Mouse (Mus musculus): ENCODE results near the gene Ckb. TPM values are rescaled to one million over a fixed set of nuclear protein-coding genes. Genes with fewer than 3 reads are reported as not detected.
"Not testable (repeated sequence)": the region's sequence is repeated elsewhere in the genome, so short reads cannot be mapped to it uniquely, and the experiment has no call there.

Ckb gene
- 927 and 953 TPM in 2 replicates for polyA plus RNA-seq (2015; fragmentation: Nextera tagmentation; extraction: Ambion mirVana)

- H3K9me3 ChIP-seq (ENCODE audit: control insufficient read depth, low read length), result no peaks in the 10 kb centered on the region
- H3K36me3 ChIP-seq (ENCODE audit: control insufficient read depth, insufficient read depth, low read length), result no peaks in the 10 kb centered on the region
- ATAC-seq, result peak; percentile 47
- H3K4me3 ChIP-seq (ENCODE audit: low read length), result peak within 1 kb of the TSS; percentile 62
- peak within 1 kb of the TSS; percentile 88 for H3K4me2 ChIP-seq (ENCODE audit: low read depth, low read length)
- peak within 1 kb of the TSS; percentile 53 for H3K27ac ChIP-seq (ENCODE audit: low read length)
- peaks cover 51% of the 10 kb centered on the region for H3K4me1 ChIP-seq (ENCODE audit: control insufficient read depth, insufficient read depth, low read length)
- H3K27me3 ChIP-seq (replicated peaks; ENCODE audit: control insufficient read depth, insufficient read depth, low read length), result no peaks in the 10 kb centered on the region
- WGBS, result under 1% methylated on average over 31 of the region's 31 CpGs
- H3K9ac ChIP-seq (ENCODE audit: low read depth, low read length), result peak within 1 kb of the TSS; percentile 78
These were observed at the start of gene Ckb for GRCm38 (mm10) chr12:111672176-111672575. TSS of gene Ckb (minus strand) at chr12:111672338.

GRCm38 (mm10) chr12:111720222-111720621, 48.1 kb upstream of the Ckb start:
- Histone ChIP-seq H3K9me3 (ENCODE audit: control insufficient read depth, low read length) (no peaks in the 10 kb centered on the region), H3K36me3 (ENCODE audit: control insufficient read depth, insufficient read depth, low read length) (no peaks in the 10 kb centered on the region), H3K4me3 (ENCODE audit: low read length) (no peak overlapping the region), H3K4me2 (ENCODE audit: low read depth, low read length) (no peak overlapping the region), H3K27me3 (replicated peaks; ENCODE audit: control insufficient read depth, insufficient read depth, low read length) (no peaks in the 10 kb centered on the region), H3K27ac (ENCODE audit: low read length) (no peak overlapping the region), H3K4me1 (ENCODE audit: control insufficient read depth, insufficient read depth, low read length) (no peaks in the 10 kb centered on the region), H3K9ac (ENCODE audit: low read depth, low read length) (no peak overlapping the region)
- 85% methylated on average over 4 of the region's 4 CpGs for WGBS
- no peak for ATAC-seq

- ATAC-seq, result no peak
- Histone ChIP-seq H3K9me3 (ENCODE audit: control insufficient read depth, low read length) (no peaks in the 10 kb centered on the region), H3K9ac (ENCODE audit: low read depth, low read length) (0 out of 2 replicates have a peak overlapping the region, but pooled peaks have one; percentile 24), H3K4me3 (ENCODE audit: low read length) (no peak overlapping the region), H3K4me1 (ENCODE audit: control insufficient read depth, insufficient read depth, low read length) (peaks cover 10% of the 10 kb centered on the region), H3K36me3 (ENCODE audit: control insufficient read depth, insufficient read depth, low read length) (no peaks in the 10 kb centered on the region), H3K27ac (ENCODE audit: low read length) (no peak overlapping the region), H3K4me2 (ENCODE audit: low read depth, low read length) (no peak overlapping the region), H3K27me3 (replicated peaks; ENCODE audit: control insufficient read depth, insufficient read depth, low read length) (no peaks in the 10 kb centered on the region)
- 64% methylated on average over 8 of the region's 8 CpGs for WGBS
These were observed 46.5 kb upstream of the Ckb start for GRCm38 (mm10) chr12:111718656-111719055.

- Histone ChIP-seq H3K36me3 (ENCODE audit: control insufficient read depth, insufficient read depth, low read length) (no peaks in the 10 kb centered on the region), H3K9me3 (ENCODE audit: control insufficient read depth, low read length) (no peaks in the 10 kb centered on the region), H3K4me3 (ENCODE audit: low read length) (no peak overlapping the region), H3K4me2 (ENCODE audit: low read depth, low read length) (no peak overlapping the region), H3K4me1 (ENCODE audit: control insufficient read depth, insufficient read depth, low read length) (peaks cover 16% of the 10 kb centered on the region), H3K27ac (ENCODE audit: low read length) (no peak overlapping the region), H3K9ac (ENCODE audit: low read depth, low read length) (no peak overlapping the region), H3K27me3 (replicated peaks; ENCODE audit: control insufficient read depth, insufficient read depth, low read length) (no peaks in the 10 kb centered on the region)
- 97% methylated on average over 7 of the region's 7 CpGs for WGBS
- ATAC-seq, result no peak
These were observed 44.4 kb upstream of the Ckb start for GRCm38 (mm10) chr12:111716505-111716904.

- not testable (repeated sequence) for H3K27me3 ChIP-seq (replicated peaks; ENCODE audit: control insufficient read depth, insufficient read depth, low read length); H3K9me3 ChIP-seq (ENCODE audit: control insufficient read depth, low read length); H3K27ac ChIP-seq (ENCODE audit: low read length); H3K9ac ChIP-seq (ENCODE audit: low read depth, low read length); H3K36me3 ChIP-seq (ENCODE audit: control insufficient read depth, insufficient read depth, low read length); ATAC-seq
- Histone ChIP-seq H3K4me2 (ENCODE audit: low read depth, low read length) (peak overlapping the region; percentile 74), H3K4me1 (ENCODE audit: control insufficient read depth, insufficient read depth, low read length) (peaks cover 19% of the 10 kb centered on the region), H3K4me3 (ENCODE audit: low read length) (peak overlapping the region; percentile 99)
- WGBS, result 69% methylated on average over 6 of the region's 6 CpGs
These were observed 41.7 kb upstream of the Ckb start for GRCm38 (mm10) chr12:111713880-111714279.

GRCm38 (mm10) chr12:111713004-111713651, 41.0 kb upstream of the Ckb start, which contains the start of the genes Bag5 and Apopt1:
TSS of gene Bag5 (minus strand) at chr12:111713257.
TSS of gene Apopt1 (plus strand) at chr12:111713261.
- under 1% methylated on average over 86 of the region's 86 CpGs for WGBS
- peaks cover 19% of the 10 kb centered on the region for H3K4me1 ChIP-seq (ENCODE audit: control insufficient read depth, insufficient read depth, low read length)
- peak within 1 kb of the TSS; percentile 80 for H3K27ac ChIP-seq (ENCODE audit: low read length)
- no peaks in the 10 kb centered on the region for H3K9me3 ChIP-seq (ENCODE audit: control insufficient read depth, low read length)
- peaks cover 10% of the 10 kb centered on the region for H3K36me3 ChIP-seq (ENCODE audit: control insufficient read depth, insufficient read depth, low read length)
- H3K27me3 ChIP-seq (replicated peaks; ENCODE audit: control insufficient read depth, insufficient read depth, low read length), result no peaks in the 10 kb centered on the region
- H3K9ac ChIP-seq (ENCODE audit: low read depth, low read length), result peak within 1 kb of the TSS; percentile 98
- peak within 1 kb of the TSS; percentile 99 for H3K4me3 ChIP-seq (ENCODE audit: low read length)
- peak within 1 kb of the TSS; percentile 74 for H3K4me2 ChIP-seq (ENCODE audit: low read depth, low read length)
- ATAC-seq, result peak; percentile 96

- H3K36me3 ChIP-seq (ENCODE audit: control insufficient read depth, insufficient read depth, low read length), result peaks cover 10% of the 10 kb centered on the region
- peaks cover 19% of the 10 kb centered on the region for H3K4me1 ChIP-seq (ENCODE audit: control insufficient read depth, insufficient read depth, low read length)
- H3K9ac ChIP-seq (ENCODE audit: low read depth, low read length), result peak overlapping the region; percentile 98
- peak overlapping the region; percentile 74 for H3K4me2 ChIP-seq (ENCODE audit: low read depth, low read length)
- H3K9me3 ChIP-seq (ENCODE audit: control insufficient read depth, low read length), result no peaks in the 10 kb centered on the region
- peak; percentile 34; the same call in 1 of the 2 replicates for ATAC-seq
- H3K4me3 ChIP-seq (ENCODE audit: low read length), result peak overlapping the region; percentile 99
- no peaks in the 10 kb centered on the region for H3K27me3 ChIP-seq (replicated peaks; ENCODE audit: control insufficient read depth, insufficient read depth, low read length)
- under 1% methylated on average over 31 of the region's 33 CpGs for WGBS
- peak overlapping the region; percentile 80 for H3K27ac ChIP-seq (ENCODE audit: low read length)
These were observed 40.3 kb upstream of the Ckb start for GRCm38 (mm10) chr12:111712476-111712875.

GRCm38 (mm10) chr12:111710091-111710490, 38.0 kb upstream of the Ckb start:
- Histone ChIP-seq H3K4me2 (ENCODE audit: low read depth, low read length) (no peak overlapping the region), H3K27ac (ENCODE audit: low read length) (no peak overlapping the region), H3K9ac (ENCODE audit: low read depth, low read length) (no peak overlapping the region), H3K9me3 (ENCODE audit: control insufficient read depth, low read length) (no peaks in the 10 kb centered on the region), H3K27me3 (replicated peaks; ENCODE audit: control insufficient read depth, insufficient read depth, low read length) (no peaks in the 10 kb centered on the region), H3K36me3 (ENCODE audit: control insufficient read depth, insufficient read depth, low read length) (peaks cover 10% of the 10 kb centered on the region), H3K4me1 (ENCODE audit: control insufficient read depth, insufficient read depth, low read length) (peaks cover 26% of the 10 kb centered on the region), H3K4me3 (ENCODE audit: low read length) (no peak overlapping the region)
- WGBS, result 86% methylated on average over 10 of the region's 10 CpGs
- ATAC-seq, result no peak

GRCm38 (mm10) chr12:111708181-111708580, 36.0 kb upstream of the Ckb start:
- Histone ChIP-seq H3K36me3 (ENCODE audit: control insufficient read depth, insufficient read depth, low read length) (peaks cover 10% of the 10 kb centered on the region), H3K4me3 (ENCODE audit: low read length) (no peak overlapping the region), H3K4me1 (ENCODE audit: control insufficient read depth, insufficient read depth, low read length) (peaks cover 20% of the 10 kb centered on the region), H3K9me3 (ENCODE audit: control insufficient read depth, low read length) (no peaks in the 10 kb centered on the region), H3K4me2 (ENCODE audit: low read depth, low read length) (no peak overlapping the region), H3K27me3 (replicated peaks; ENCODE audit: control insufficient read depth, insufficient read depth, low read length) (no peaks in the 10 kb centered on the region), H3K27ac (ENCODE audit: low read length) (no peak overlapping the region), H3K9ac (ENCODE audit: low read depth, low read length) (no peak overlapping the region)
- no peak for ATAC-seq
- 71% methylated on average over 4 of the region's 4 CpGs for WGBS

Measured in intestine, embryonic 16.5 days (tissue).